Mouse (Mus musculus): ENCODE measurements around the gene Rap1gap. TPM values are rescaled to one million over a fixed set of nuclear protein-coding genes. Genes with fewer than 3 reads are reported as not detected.
A peak's percentile ranks its signal among the peaks of the same experiment; 100 is the strongest.

Gene Rap1gap
- polyA plus RNA-seq (2015; fragmentation: Nextera tagmentation; extraction: Ambion mirVana): 5.1 and 6.1 TPM in 2 replicates

- WGBS: 1% methylated on average over 33 of the region's 44 CpGs
- ATAC-seq (ENCODE audit: extremely low read depth, insufficient number of reproducible peaks, low FRiP score, low TSS enrichment): no peak
- H3K36me3 ChIP-seq: no peaks in the 10 kb centered on the region
- H3K9ac ChIP-seq: peak within 1 kb of the TSS; percentile 79
- no peaks in the 10 kb centered on the region for H3K9me3 ChIP-seq
- peaks cover 41% of the 10 kb centered on the region for H3K4me1 ChIP-seq
- no peak within 1 kb of the TSS for H3K27ac ChIP-seq (replicated peaks)
- peak within 1 kb of the TSS; percentile 86 for H3K4me2 ChIP-seq
- H3K27me3 ChIP-seq (replicated peaks): peaks cover 55% of the 10 kb centered on the region
- H3K4me3 ChIP-seq: peak within 1 kb of the TSS; percentile 59
Measured at GRCm38 (mm10) chr4:137664433-137664979, at the start of gene Rap1gap. Gene Rap1gap (plus strand): TSS chr4:137664726.

- 84% methylated on average over 8 of the region's 8 CpGs for WGBS
- no peak overlapping the region for H3K4me2 ChIP-seq
Measured at GRCm38 (mm10) chr4:137622847-137623246, 41.7 kb upstream of the Rap1gap start.

GRCm38 (mm10) chr4:137627476-137628235 lies 36.9 kb upstream of the Rap1gap start:
- Histone ChIP-seq H3K36me3 (peaks cover 98% of the 10 kb centered on the region), H3K4me3 (no peak overlapping the region), H3K27me3 (replicated peaks) (no peaks in the 10 kb centered on the region), H3K9ac (no peak overlapping the region), H3K4me2 (no peak overlapping the region), H3K4me1 (peaks cover 11% of the 10 kb centered on the region), H3K27ac (replicated peaks) (no peak overlapping the region), H3K9me3 (no peaks in the 10 kb centered on the region)
- WGBS: 89% methylated on average over 8 of the region's 8 CpGs
- no peak for ATAC-seq (ENCODE audit: extremely low read depth, insufficient number of reproducible peaks, low FRiP score, low TSS enrichment)

More at GRCm38 (mm10) chr4:137622847-137623246, 41.7 kb upstream of the Rap1gap start:
- no peak for ATAC-seq (ENCODE audit: extremely low read depth, insufficient number of reproducible peaks, low FRiP score, low TSS enrichment)
- Histone ChIP-seq H3K4me3 (no peak overlapping the region), H3K36me3 (peaks cover 97% of the 10 kb centered on the region), H3K27me3 (replicated peaks) (no peaks in the 10 kb centered on the region), H3K9ac (no peak overlapping the region), H3K4me1 (no peaks in the 10 kb centered on the region), H3K9me3 (no peaks in the 10 kb centered on the region), H3K27ac (replicated peaks) (no peak overlapping the region)

GRCm38 (mm10) chr4:137628400-137628799 lies 36.1 kb upstream of the Rap1gap start:
- Histone ChIP-seq H3K27ac (replicated peaks) (no peak overlapping the region), H3K4me2 (no peak overlapping the region), H3K4me3 (no peak overlapping the region), H3K4me1 (peaks cover 11% of the 10 kb centered on the region), H3K9me3 (no peaks in the 10 kb centered on the region), H3K36me3 (peaks cover 98% of the 10 kb centered on the region), H3K27me3 (replicated peaks) (no peaks in the 10 kb centered on the region), H3K9ac (no peak overlapping the region)
- no peak for ATAC-seq (ENCODE audit: extremely low read depth, insufficient number of reproducible peaks, low FRiP score, low TSS enrichment)
- WGBS: 88% methylated on average over 6 of the region's 6 CpGs

- no peak overlapping the region for H3K4me2 ChIP-seq
- H3K36me3 ChIP-seq: peaks cover 96% of the 10 kb centered on the region
- H3K27me3 ChIP-seq (replicated peaks): no peaks in the 10 kb centered on the region
- no peak for ATAC-seq (ENCODE audit: extremely low read depth, insufficient number of reproducible peaks, low FRiP score, low TSS enrichment)
- no peak overlapping the region for H3K4me3 ChIP-seq
- no peak overlapping the region for H3K9ac ChIP-seq
- 71% methylated on average over 7 of the region's 7 CpGs for WGBS
- H3K9me3 ChIP-seq: no peaks in the 10 kb centered on the region
- H3K4me1 ChIP-seq: peaks cover 11% of the 10 kb centered on the region
- H3K27ac ChIP-seq (replicated peaks): no peak overlapping the region
Measured at GRCm38 (mm10) chr4:137629354-137629753, 35.2 kb upstream of the Rap1gap start.

- no peak for ATAC-seq (ENCODE audit: extremely low read depth, insufficient number of reproducible peaks, low FRiP score, low TSS enrichment)
- Histone ChIP-seq H3K4me2 (no peak overlapping the region), H3K27me3 (replicated peaks) (no peaks in the 10 kb centered on the region), H3K9ac (no peak overlapping the region), H3K4me1 (peaks cover 11% of the 10 kb centered on the region), H3K4me3 (no peak overlapping the region), H3K27ac (replicated peaks) (no peak overlapping the region), H3K9me3 (no peaks in the 10 kb centered on the region), H3K36me3 (peaks cover 96% of the 10 kb centered on the region)
- WGBS: 88% methylated on average over 2 of the region's 2 CpGs
Measured at GRCm38 (mm10) chr4:137630153-137630552, 34.4 kb upstream of the Rap1gap start.

GRCm38 (mm10) chr4:137631596-137631995 lies 32.9 kb upstream of the Rap1gap start:
- Histone ChIP-seq H3K9me3 (no peaks in the 10 kb centered on the region), H3K9ac (no peak overlapping the region), H3K4me2 (no peak overlapping the region), H3K4me1 (peaks cover 11% of the 10 kb centered on the region), H3K4me3 (no peak overlapping the region), H3K27me3 (replicated peaks) (no peaks in the 10 kb centered on the region), H3K27ac (replicated peaks) (peak overlapping the region; percentile 56), H3K36me3 (peaks cover 96% of the 10 kb centered on the region)
- WGBS: 50% methylated on average over 3 of the region's 3 CpGs
- no peak for ATAC-seq (ENCODE audit: extremely low read depth, insufficient number of reproducible peaks, low FRiP score, low TSS enrichment)

GRCm38 (mm10) chr4:137633394-137633793 lies 31.1 kb upstream of the Rap1gap start:
- no peak overlapping the region for H3K9ac ChIP-seq
- H3K9me3 ChIP-seq: no peaks in the 10 kb centered on the region
- no peak for ATAC-seq (ENCODE audit: extremely low read depth, insufficient number of reproducible peaks, low FRiP score, low TSS enrichment)
- no peaks in the 10 kb centered on the region for H3K27me3 ChIP-seq (replicated peaks)
- peaks cover 98% of the 10 kb centered on the region for H3K36me3 ChIP-seq
- WGBS: 84% methylated on average over 4 of the region's 4 CpGs
- H3K27ac ChIP-seq (replicated peaks): no peak overlapping the region
- H3K4me2 ChIP-seq: no peak overlapping the region
- peaks cover 11% of the 10 kb centered on the region for H3K4me1 ChIP-seq
- no peak overlapping the region for H3K4me3 ChIP-seq

GRCm38 (mm10) chr4:137636597-137636996 lies 27.9 kb upstream of the Rap1gap start:
- H3K27me3 ChIP-seq (replicated peaks): no peaks in the 10 kb centered on the region
- WGBS: 89% methylated on average over 3 of the region's 3 CpGs
- no peak overlapping the region for H3K9ac ChIP-seq
- H3K36me3 ChIP-seq: peaks cover 99% of the 10 kb centered on the region
- H3K4me3 ChIP-seq: no peak overlapping the region
- H3K9me3 ChIP-seq: no peaks in the 10 kb centered on the region
- no peak for ATAC-seq (ENCODE audit: extremely low read depth, insufficient number of reproducible peaks, low FRiP score, low TSS enrichment)
- H3K27ac ChIP-seq (replicated peaks): no peak overlapping the region
- peaks cover 4% of the 10 kb centered on the region for H3K4me1 ChIP-seq
- no peak overlapping the region for H3K4me2 ChIP-seq

- Histone ChIP-seq H3K36me3 (peaks cover 92% of the 10 kb centered on the region), H3K9me3 (no peaks in the 10 kb centered on the region), H3K27me3 (replicated peaks) (no peaks in the 10 kb centered on the region), H3K4me3 (no peak overlapping the region), H3K9ac (no peak overlapping the region), H3K27ac (replicated peaks) (no peak overlapping the region), H3K4me1 (no peaks in the 10 kb centered on the region), H3K4me2 (no peak overlapping the region)
- ATAC-seq (ENCODE audit: extremely low read depth, insufficient number of reproducible peaks, low FRiP score, low TSS enrichment): no peak
- 72% methylated on average over 5 of the region's 5 CpGs for WGBS
Measured at GRCm38 (mm10) chr4:137641556-137641955, 23.0 kb upstream of the Rap1gap start.

GRCm38 (mm10) chr4:137642101-137642500 lies 22.4 kb upstream of the Rap1gap start:
- WGBS: 82% methylated on average over 2 of the region's 2 CpGs
- H3K4me1 ChIP-seq: no peaks in the 10 kb centered on the region
- no peak overlapping the region for H3K27ac ChIP-seq (replicated peaks)

GRCm38 (mm10) chr4:137643459-137643858 lies 21.1 kb upstream of the Rap1gap start:
- Histone ChIP-seq H3K9me3 (no peaks in the 10 kb centered on the region), H3K9ac (no peak overlapping the region), H3K4me3 (no peak overlapping the region), H3K4me2 (no peak overlapping the region), H3K27me3 (replicated peaks) (no peaks in the 10 kb centered on the region), H3K36me3 (peaks cover 90% of the 10 kb centered on the region), H3K4me1 (no peaks in the 10 kb centered on the region), H3K27ac (replicated peaks) (no peak overlapping the region)
- 86% methylated on average over 2 of the region's 2 CpGs for WGBS
- no peak for ATAC-seq (ENCODE audit: extremely low read depth, insufficient number of reproducible peaks, low FRiP score, low TSS enrichment)

More at GRCm38 (mm10) chr4:137642101-137642500, 22.4 kb upstream of the Rap1gap start:
- no peak overlapping the region for H3K4me3 ChIP-seq
- no peak overlapping the region for H3K9ac ChIP-seq
- peaks cover 92% of the 10 kb centered on the region for H3K36me3 ChIP-seq
- ATAC-seq (ENCODE audit: extremely low read depth, insufficient number of reproducible peaks, low FRiP score, low TSS enrichment): no peak
- H3K9me3 ChIP-seq: no peaks in the 10 kb centered on the region
- no peak overlapping the region for H3K4me2 ChIP-seq
- H3K27me3 ChIP-seq (replicated peaks): no peaks in the 10 kb centered on the region

All from heart, embryonic 13.5 days (tissue).